Mouse (Mus musculus): ENCODE data around the gene Oaz2. TPM values are rescaled to one million over a fixed set of nuclear protein-coding genes. Genes with fewer than 3 reads are reported as not detected.

Oaz2 gene
- polyA plus RNA-seq, 1 experiment from 2014 or later: 166 TPM

GRCm38 (mm10) chr9:65728588-65728987, 60.8 kb downstream of the Oaz2 start:
- H3K27ac ChIP-seq (ENCODE audit: low read depth): no peak overlapping the region
- ATAC-seq (replicated peaks; ENCODE audit: low FRiP score, low TSS enrichment, low read depth): no peak
- WGBS: 96% methylated on average over 6 of the region's 6 CpGs

GRCm38 (mm10) chr9:65734931-65735330, 67.1 kb downstream of the Oaz2 start:
- no peaks in the 10 kb centered on the region for H3K4me1 ChIP-seq (replicated peaks; ENCODE audit: control insufficient read depth, insufficient read depth, low read length)
- no peak overlapping the region for H3K4me2 ChIP-seq (ENCODE audit: low read length)
- no peak overlapping the region for H3K9ac ChIP-seq (ENCODE audit: low read length)
- H3K27ac ChIP-seq (ENCODE audit: low read depth): no peak overlapping the region
- ATAC-seq (replicated peaks; ENCODE audit: low FRiP score, low TSS enrichment, low read depth) (no peak), DNase-seq (ENCODE audit: low spot score) (no peak)
- H3K4me3 ChIP-seq (ENCODE audit: low read depth, low read length): no peak overlapping the region
- no peaks in the 10 kb centered on the region for H3K27me3 ChIP-seq (replicated peaks; ENCODE audit: control insufficient read depth, insufficient read depth, low read length)
- H3K9me3 ChIP-seq (ENCODE audit: control insufficient read depth, low read length): no peaks in the 10 kb centered on the region
- WGBS: 87% methylated on average over 3 of the region's 3 CpGs
- H3K36me3 ChIP-seq (ENCODE audit: control insufficient read depth, insufficient read depth, low read length): peaks cover 7% of the 10 kb centered on the region

More at GRCm38 (mm10) chr9:65728588-65728987, 60.8 kb downstream of the Oaz2 start:
- Histone ChIP-seq H3K4me1 (replicated peaks; ENCODE audit: control insufficient read depth, insufficient read depth, low read length) (no peaks in the 10 kb centered on the region), H3K4me2 (ENCODE audit: low read length) (no peak overlapping the region), H3K36me3 (ENCODE audit: control insufficient read depth, insufficient read depth, low read length) (peaks cover 22% of the 10 kb centered on the region), H3K9me3 (ENCODE audit: control insufficient read depth, low read length) (no peaks in the 10 kb centered on the region), H3K9ac (ENCODE audit: low read length) (no peak overlapping the region), H3K4me3 (ENCODE audit: low read depth, low read length) (no peak overlapping the region), H3K27me3 (replicated peaks; ENCODE audit: control insufficient read depth, insufficient read depth, low read length) (no peaks in the 10 kb centered on the region)
- DNase-seq (ENCODE audit: low spot score): no peak

Other genes starting within 250 kb of the Oaz2 start
- 0.36 and 0.80 TPM in 2 replicates for gene Slc51b, start 245.0 kb upstream of the Oaz2 start, polyA plus RNA-seq (2014; fragmentation: Nextera tagmentation; extraction: Ambion mirVana)
- gene Mtfmt, start 232.2 kb upstream of the Oaz2 start, polyA plus RNA-seq (2014; fragmentation: Nextera tagmentation; extraction: Ambion mirVana): 19.5 and 20.2 TPM in 2 replicates
- 85.9 and 92.8 TPM in 2 replicates for gene Spg21, start 207.1 kb upstream of the Oaz2 start, polyA plus RNA-seq (2014; fragmentation: Nextera tagmentation; extraction: Ambion mirVana)
- gene Ankdd1a, start 147.8 kb upstream of the Oaz2 start, polyA plus RNA-seq (2014; fragmentation: Nextera tagmentation; extraction: Ambion mirVana): not detected in 2 replicates
- 11.9 and 12.6 TPM in 2 replicates for gene Plekho2, start 88.0 kb upstream of the Oaz2 start, polyA plus RNA-seq (2014; fragmentation: Nextera tagmentation; extraction: Ambion mirVana)
- gene Pif1, start 80.8 kb upstream of the Oaz2 start, polyA plus RNA-seq (2014; fragmentation: Nextera tagmentation; extraction: Ambion mirVana): 8.1 and 9.9 TPM in 2 replicates
- gene Rbpms2, start 38.4 kb upstream of the Oaz2 start, polyA plus RNA-seq (2014; fragmentation: Nextera tagmentation; extraction: Ambion mirVana): 28.2 and 32.3 TPM in 2 replicates
- gene Zfp609, start 159.6 kb downstream of the Oaz2 start, polyA plus RNA-seq (2014; fragmentation: Nextera tagmentation; extraction: Ambion mirVana): 7.8 and 7.9 TPM in 2 replicates
- gene Pclaf, start 222.2 kb downstream of the Oaz2 start, polyA plus RNA-seq (2014; fragmentation: Nextera tagmentation; extraction: Ambion mirVana): 159 and 175 TPM in 2 replicates
- gene Trip4, start 240.8 kb downstream of the Oaz2 start, polyA plus RNA-seq (2014; fragmentation: Nextera tagmentation; extraction: Ambion mirVana): 25.9 and 32.0 TPM in 2 replicates
- 17.9 and 18.6 TPM in 2 replicates for gene Csnk1g1, start 240.9 kb downstream of the Oaz2 start, polyA plus RNA-seq (2014; fragmentation: Nextera tagmentation; extraction: Ambion mirVana)

Measured in intestine, embryonic 14.5 days (tissue).